Mouse (Mus musculus) hindbrain, embryonic 16.5 days (tissue): ENCODE results near the gene Tcl1b4. TPM values are rescaled to one million over a fixed set of nuclear protein-coding genes. Genes with fewer than 3 reads are reported as not detected.
"Not testable (repeated sequence)": the region's sequence is repeated elsewhere in the genome, so short reads cannot be mapped to it uniquely, and the experiment has no call there.

ENCODE experiments used
- ATAC-seq: fragments of 200-750 bp; cut with Nextera tagmentation; 2 replicates; pipeline ENCODE4 v1.8.0; 2017; ENCODE audit warnings: moderate TSS enrichment, moderate library complexity
- H3K27ac ChIP-seq: fragments of 300-500 bp; sonication (generic); 2 replicates; pipeline ENCODE4 v1.5.1; 2014; ENCODE audit warnings: low read depth, mild to moderate bottlenecking, control low read depth, low read length, moderate library complexity
- H3K27me3 ChIP-seq: fragments of 300-500 bp; sonication (generic); replicated peaks from 2 replicates; pipeline ENCODE4 v1.6.1; 2014; ENCODE audit warnings: low read length; ENCODE audit not compliant: control insufficient read depth, insufficient read depth
- H3K36me3 ChIP-seq: fragments of 300-500 bp; sonication (generic); 2 replicates; pipeline ENCODE4 v1.6.1; 2014; ENCODE audit warnings: mild to moderate bottlenecking, low read length, moderate library complexity, mixed read lengths; ENCODE audit not compliant: control insufficient read depth, insufficient read depth
- H3K4me1 ChIP-seq: fragments of 300-500 bp; sonication (generic); 2 replicates; pipeline ENCODE4 v1.6.1; 2014; ENCODE audit warnings: low read depth, low read length; ENCODE audit not compliant: control insufficient read depth, insufficient read depth
- H3K4me2 ChIP-seq: fragments of 300-500 bp; sonication (generic); 2 replicates; pipeline ENCODE4 v1.6.1; 2014; ENCODE audit warnings: mild to moderate bottlenecking, low read length, control low read depth, moderate library complexity
- H3K4me3 ChIP-seq: fragments of 300-500 bp; sonication (generic); 2 replicates; pipeline ENCODE4 v1.5.1; 2014; ENCODE audit warnings: mild to moderate bottlenecking, low read length, control low read depth, moderate library complexity
- H3K9ac ChIP-seq: fragments of 300-500 bp; sonication (generic); 2 replicates; pipeline ENCODE4 v1.6.1; 2014; ENCODE audit warnings: low read depth, mild to moderate bottlenecking, control low read depth, low read length, moderate library complexity
- H3K9me3 ChIP-seq: fragments of 300-500 bp; sonication (generic); 2 replicates; pipeline ENCODE4 v1.6.1; 2014; ENCODE audit warnings: mild to moderate bottlenecking, low read length, moderate library complexity; ENCODE audit not compliant: control insufficient read depth
- WGBS: fragments of 180-500 bp; shearing (Covaris S2); extraction: QIAGEN DNeasy Blood & Tissue Kit; methylation state at CpG from one replicate; pipeline ENCODE4 v1.1.7; 2014; 5-methylcytosine and 5-hydroxymethylcytosine counted together
- polyA plus RNA-seq: library from polyadenylated mRNA; unstranded; fragments of >200 nt; fragmentation: Nextera tagmentation; extraction: Ambion mirVana; gene quantifications from 2 replicates; pipeline ENCODE4 v1.2.1, GENCODE M21; 2015

The Tcl1b4 gene
- polyA plus RNA-seq, 1 experiment from 2014 or later: not detected

DNA sequence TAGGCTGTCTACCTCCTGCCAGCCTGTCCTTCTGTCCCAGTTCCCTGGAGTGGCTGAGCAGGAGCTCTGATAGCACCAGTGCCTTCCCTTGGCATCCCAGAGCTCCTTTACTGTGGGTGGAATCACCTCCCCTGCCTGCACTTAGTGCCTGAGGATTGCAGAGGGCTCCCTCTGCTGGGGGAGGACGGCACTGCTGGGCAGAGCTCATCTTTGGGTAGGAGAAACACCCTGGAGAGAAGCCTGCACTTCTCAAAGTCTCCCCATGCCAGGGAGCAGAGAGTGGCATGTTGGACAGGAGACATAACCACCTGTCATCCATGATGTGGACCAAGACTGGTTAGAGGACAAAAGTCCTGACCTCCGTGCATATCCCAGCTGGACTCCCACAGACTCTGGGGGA is 12.8 kb upstream of the Tcl1b4 start:
- not testable (repeated sequence) for H3K36me3 ChIP-seq, H3K9ac ChIP-seq, H3K4me3 ChIP-seq, H3K27ac ChIP-seq, H3K9me3 ChIP-seq, H3K4me2 ChIP-seq, H3K4me1 ChIP-seq, ATAC-seq, H3K27me3 ChIP-seq
- 46% methylated on average over 2 of the region's 2 CpGs for WGBS

DNA sequence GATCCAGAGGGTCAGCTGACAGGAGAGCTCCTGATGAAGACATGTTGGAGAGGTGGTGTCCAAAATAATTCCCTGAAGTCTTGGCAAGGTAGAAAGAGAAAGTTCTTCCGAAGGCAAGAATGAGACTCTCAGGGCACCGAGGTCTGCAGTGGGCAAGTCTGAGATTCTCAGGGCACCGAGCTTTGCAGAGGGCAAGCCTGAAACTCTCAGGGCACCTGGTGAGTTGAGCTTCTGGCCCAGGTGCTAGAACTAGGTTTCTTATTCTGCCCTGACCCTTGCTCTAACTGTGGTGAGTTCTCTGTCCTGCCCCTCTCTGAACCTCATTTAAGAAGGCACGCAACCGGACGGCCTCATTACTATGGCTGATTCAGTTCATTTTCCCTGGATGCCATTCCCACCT is 11.0 kb upstream of the Tcl1b4 start, which contains the start of gene Tcl1b3:
Gene Tcl1b3 (plus strand): TSS at position 301 of the 400 bp plus-strand sequence.
- not testable (repeated sequence) for H3K27ac ChIP-seq, H3K36me3 ChIP-seq, H3K4me2 ChIP-seq, H3K4me1 ChIP-seq, H3K27me3 ChIP-seq, H3K4me3 ChIP-seq, H3K9ac ChIP-seq, ATAC-seq, H3K9me3 ChIP-seq
- WGBS: 91% methylated on average over 6 of the region's 6 CpGs

DNA sequence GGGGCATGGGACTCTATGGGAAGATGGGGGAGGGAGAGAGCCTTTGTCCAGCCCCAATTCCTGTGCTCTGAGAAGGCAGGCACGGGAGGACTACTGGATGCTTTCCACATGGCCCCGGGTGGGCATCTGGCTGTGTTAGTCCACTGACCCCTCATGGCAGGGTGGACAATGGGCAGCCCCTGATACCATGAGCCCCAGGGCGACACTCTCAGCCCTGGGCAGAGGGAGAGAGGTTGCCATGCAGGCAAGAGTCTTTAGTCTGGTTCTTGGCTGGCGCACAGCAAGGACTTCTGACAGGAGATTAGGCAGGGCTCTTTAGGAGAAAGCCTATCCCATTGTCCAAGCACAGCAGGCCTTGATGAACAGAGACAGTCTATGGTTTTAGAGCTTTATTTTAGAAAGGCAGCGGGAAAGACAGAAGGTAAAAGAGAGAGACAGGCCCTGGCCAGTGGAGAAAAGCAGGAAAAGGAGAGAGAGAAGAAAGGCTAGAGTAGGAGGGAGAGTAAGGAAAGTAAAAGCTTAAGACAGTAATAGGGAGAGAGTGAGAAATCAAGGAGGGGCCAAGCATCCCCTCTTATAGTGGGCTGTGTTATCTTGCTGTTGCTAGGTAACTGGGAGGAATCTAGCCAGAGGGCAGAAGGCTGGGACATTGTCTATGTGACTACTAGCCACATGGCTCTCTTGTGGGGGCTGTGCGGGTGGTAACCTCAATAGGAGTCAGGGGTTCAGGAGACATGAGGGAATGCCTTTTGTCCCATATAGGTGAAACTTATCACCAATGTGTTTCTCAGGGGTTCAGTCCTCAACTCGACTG is 1.9 kb upstream of the Tcl1b4 start:
- not testable (repeated sequence) for H3K4me2 ChIP-seq, ATAC-seq, H3K36me3 ChIP-seq, H3K27me3 ChIP-seq, H3K9ac ChIP-seq, H3K9me3 ChIP-seq, H3K27ac ChIP-seq, H3K4me3 ChIP-seq, H3K4me1 ChIP-seq
- WGBS: 23% methylated on average over 7 of the region's 7 CpGs

DNA sequence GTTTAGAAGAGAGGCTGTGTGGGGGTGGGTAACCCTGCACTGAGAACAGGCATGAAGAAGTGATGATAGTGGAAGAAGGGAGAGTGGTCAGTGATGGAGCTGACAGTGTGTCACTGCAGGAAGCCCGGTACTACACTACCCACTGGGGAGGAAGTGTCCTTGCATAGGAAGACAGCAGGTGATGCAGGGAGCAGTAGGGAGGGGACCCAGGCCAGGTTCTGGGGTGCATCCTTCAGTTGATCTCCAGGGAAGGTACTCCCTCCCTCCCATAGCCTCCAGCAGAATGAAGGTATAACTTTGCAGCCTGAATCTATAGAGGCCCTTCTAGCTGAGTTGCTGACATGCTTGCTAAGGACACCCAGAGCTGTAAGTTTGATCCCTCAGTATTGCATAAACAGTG is 5.3 kb downstream of the Tcl1b4 start:
- H3K27me3 ChIP-seq: no peaks in the 10 kb centered on the region
- no peaks in the 10 kb centered on the region for H3K9me3 ChIP-seq
- no peak overlapping the region for H3K9ac ChIP-seq
- no peak overlapping the region for H3K4me2 ChIP-seq
- no peaks in the 10 kb centered on the region for H3K4me1 ChIP-seq
- no peak overlapping the region for H3K4me3 ChIP-seq
- no peak overlapping the region for H3K27ac ChIP-seq
- 91% methylated on average over 1 of the region's 1 CpGs for WGBS
- no peak for ATAC-seq
- H3K36me3 ChIP-seq: no peaks in the 10 kb centered on the region

DNA sequence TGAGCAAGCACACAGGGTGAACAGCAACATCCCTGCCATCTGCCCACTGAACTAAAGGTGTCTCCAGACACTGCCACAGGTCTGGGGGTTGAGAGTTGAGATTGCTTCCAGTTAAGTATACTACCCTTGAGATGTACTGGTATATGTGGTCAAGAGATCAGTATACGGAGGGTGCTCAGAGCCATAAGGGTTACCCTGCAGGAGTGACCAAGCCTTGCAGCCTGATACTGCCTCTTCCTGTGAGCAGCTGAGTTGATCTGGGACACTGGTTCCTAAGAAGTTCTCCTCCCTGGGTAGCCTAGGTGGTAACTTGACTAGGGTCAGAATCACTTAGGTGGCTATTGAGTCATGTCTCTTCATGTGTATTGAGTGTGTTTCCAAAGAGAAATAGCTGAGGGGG is 6.7 kb downstream of the Tcl1b4 start:
- Histone ChIP-seq H3K36me3 (no peaks in the 10 kb centered on the region), H3K9ac (no peak overlapping the region), H3K27me3 (no peaks in the 10 kb centered on the region), H3K4me3 (no peak overlapping the region), H3K4me1 (no peaks in the 10 kb centered on the region), H3K9me3 (no peaks in the 10 kb centered on the region), H3K4me2 (no peak overlapping the region), H3K27ac (no peak overlapping the region)
- no peak for ATAC-seq
- WGBS: 94% methylated on average over 1 of the region's 1 CpGs

DNA sequence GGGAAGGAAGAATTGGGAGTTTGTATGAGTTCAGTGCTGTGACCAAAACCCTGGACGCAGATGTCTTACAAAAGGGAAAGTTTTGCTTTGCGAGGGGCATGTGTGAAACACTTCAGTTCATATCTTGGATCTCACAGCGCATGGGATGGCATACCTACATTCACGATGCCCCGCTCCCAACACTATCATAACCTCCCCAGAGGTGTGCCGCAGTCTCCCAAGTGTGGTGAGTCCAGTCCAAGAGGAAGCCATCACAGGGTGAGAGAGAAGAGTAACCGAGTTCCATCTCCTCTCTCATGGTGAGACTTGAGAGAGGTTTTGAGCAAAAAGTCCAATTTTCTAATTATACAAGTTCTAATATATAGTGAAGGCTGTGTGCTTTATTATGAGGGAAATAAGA is 7.5 kb downstream of the Tcl1b4 start:
- no peak for ATAC-seq
- Histone ChIP-seq H3K9me3 (no peaks in the 10 kb centered on the region), H3K27ac (no peak overlapping the region), H3K9ac (no peak overlapping the region), H3K36me3 (no peaks in the 10 kb centered on the region), H3K4me1 (no peaks in the 10 kb centered on the region), H3K4me3 (no peak overlapping the region), H3K27me3 (no peaks in the 10 kb centered on the region), H3K4me2 (no peak overlapping the region)
- WGBS: 95% methylated on average over 7 of the region's 7 CpGs

DNA sequence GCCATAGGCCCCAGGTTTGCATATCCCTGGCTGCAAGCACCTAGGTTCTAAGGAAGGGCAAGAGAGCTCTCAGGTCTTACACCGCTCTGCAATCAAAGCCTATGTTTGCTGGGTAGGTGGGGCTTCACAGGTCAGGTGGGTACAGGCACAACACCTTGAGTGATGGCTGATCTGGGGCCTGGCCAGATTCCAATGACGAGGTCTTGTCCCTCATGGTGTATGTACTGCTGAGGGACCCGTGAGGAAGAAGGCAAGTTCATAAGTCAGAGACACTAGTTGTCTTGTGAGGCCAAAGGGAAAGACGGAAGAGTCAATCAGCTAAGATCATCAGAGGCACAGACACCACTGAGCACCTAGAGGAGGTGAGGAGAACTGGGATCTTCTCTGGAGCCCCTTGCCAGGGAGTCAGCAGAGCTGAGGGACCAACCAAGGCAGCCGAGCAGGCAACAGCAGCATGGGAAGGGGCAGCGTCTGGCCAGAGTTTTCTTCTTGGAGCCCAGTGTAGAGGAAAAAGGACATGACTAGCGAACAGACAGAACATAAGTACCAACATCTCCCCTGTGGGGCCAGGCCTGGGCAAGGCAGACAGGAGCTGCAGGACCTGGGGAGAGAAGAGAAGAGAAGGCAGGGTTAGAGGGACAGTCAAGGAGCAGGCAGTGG is 15.5 kb downstream of the Tcl1b4 start:
- Histone ChIP-seq H3K9ac (no peak overlapping the region), H3K9me3 (no peaks in the 10 kb centered on the region), H3K4me2 (no peak overlapping the region), H3K27ac (no peak overlapping the region), H3K4me1 (no peaks in the 10 kb centered on the region), H3K36me3 (no peaks in the 10 kb centered on the region), H3K27me3 (no peaks in the 10 kb centered on the region), H3K4me3 (no peak overlapping the region)
- WGBS: 91% methylated on average over 7 of the region's 7 CpGs
- no peak for ATAC-seq

DNA sequence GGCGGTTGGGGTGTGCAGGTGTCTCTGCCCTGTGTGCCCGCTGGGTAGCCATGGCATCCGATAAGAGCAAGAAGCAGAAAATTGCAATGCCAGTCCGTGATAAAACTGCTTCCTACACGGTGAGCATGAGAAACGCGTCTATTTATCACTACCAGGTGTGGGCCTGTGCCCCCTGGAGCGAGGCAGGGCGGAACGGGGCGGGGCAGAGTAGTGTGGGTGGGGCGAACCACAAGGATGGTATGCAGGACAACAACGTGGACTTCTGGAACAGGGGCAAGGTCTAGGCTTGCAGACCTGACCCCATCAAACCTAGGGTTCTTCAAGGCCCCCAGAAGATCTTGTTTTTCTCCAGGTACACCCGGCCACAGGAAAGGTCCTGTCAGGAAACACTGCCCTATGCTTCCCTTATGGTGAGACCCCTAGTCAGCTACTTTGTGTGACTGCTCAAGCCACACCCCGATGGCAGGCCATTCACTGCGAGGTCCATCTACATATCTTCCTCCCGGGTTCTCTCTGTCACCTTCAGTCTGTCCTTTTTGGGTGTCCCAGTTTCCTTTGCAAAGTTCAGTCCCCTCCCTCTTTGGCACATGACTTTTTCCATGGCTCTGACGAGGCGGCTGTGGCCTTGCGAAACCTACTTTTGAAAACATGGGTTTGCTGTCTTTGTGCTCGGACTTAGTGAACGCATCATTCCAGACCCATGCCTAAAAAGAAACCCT is 21.0 kb downstream of the Tcl1b4 start, which contains the start of gene Tcl1:
Gene Tcl1 (minus strand): TSS at position 193 of the 719 bp plus-strand sequence.
- no peaks in the 10 kb centered on the region for H3K36me3 ChIP-seq
- no peak within 1 kb of the TSS for H3K4me3 ChIP-seq
- no peaks in the 10 kb centered on the region for H3K27me3 ChIP-seq
- no peak for ATAC-seq
- H3K27ac ChIP-seq: no peak within 1 kb of the TSS
- 93% methylated on average over 22 of the region's 22 CpGs for WGBS
- H3K9ac ChIP-seq: no peak within 1 kb of the TSS
- no peaks in the 10 kb centered on the region for H3K4me1 ChIP-seq
- H3K9me3 ChIP-seq: no peaks in the 10 kb centered on the region
- no peak within 1 kb of the TSS for H3K4me2 ChIP-seq
